Mouse (Mus musculus): ENCODE results near the gene Hspa12b.

The Hspa12b gene

GRCm38 (mm10) chr2:131130849-131131248 is 3.8 kb downstream of the Hspa12b start:
- no peak for DNase-seq

GRCm38 (mm10) chr2:131132111-131132888 is 5.2 kb downstream of the Hspa12b start:
- DNase-seq = no peak

GRCm38 (mm10) chr2:131132930-131133547 is 6.0 kb downstream of the Hspa12b start, which contains the start of gene Gm11037:
Gm11037 (plus strand) TSS chr2:131133497.
- DNase-seq = no peak

- DNase-seq = no peak
Observed at GRCm38 (mm10) chr2:131134381-131134780, 7.3 kb downstream of the Hspa12b start.

- DNase-seq = no peak
Observed at GRCm38 (mm10) chr2:131134826-131135400, 7.8 kb downstream of the Hspa12b start.

GRCm38 (mm10) chr2:131135521-131136139 is 8.6 kb downstream of the Hspa12b start:
- DNase-seq = no peak

GRCm38 (mm10) chr2:131138296-131138695 is 11.2 kb downstream of the Hspa12b start:
- no peak for DNase-seq

GRCm38 (mm10) chr2:131138760-131139159 is 11.7 kb downstream of the Hspa12b start:
- DNase-seq = no peak

- DNase-seq = no peak
Observed at GRCm38 (mm10) chr2:131139287-131139686, 12.2 kb downstream of the Hspa12b start.

GRCm38 (mm10) chr2:131139886-131140532 is 12.9 kb downstream of the Hspa12b start:
- no peak for DNase-seq

GRCm38 (mm10) chr2:131140533-131140905 is 13.4 kb downstream of the Hspa12b start:
- no peak for DNase-seq

- DNase-seq = no peak
Observed at GRCm38 (mm10) chr2:131141336-131141986, 14.4 kb downstream of the Hspa12b start.

GRCm38 (mm10) chr2:131142592-131142991 is 15.5 kb downstream of the Hspa12b start:
- peak; percentile 72 to 75 for DNase-seq

- DNase-seq = no peak
Observed at GRCm38 (mm10) chr2:131143007-131143780, 16.1 kb downstream of the Hspa12b start.

- DNase-seq = no peak
Observed at GRCm38 (mm10) chr2:131145121-131145520, 18.0 kb downstream of the Hspa12b start.

GRCm38 (mm10) chr2:131145536-131145935 is 18.5 kb downstream of the Hspa12b start:
- DNase-seq = no peak

GRCm38 (mm10) chr2:131146193-131147042 is 19.3 kb downstream of the Hspa12b start:
- DNase-seq = no peak

GRCm38 (mm10) chr2:131147043-131147365 is 19.9 kb downstream of the Hspa12b start:
- DNase-seq = no peak

- DNase-seq = no peak
Observed at GRCm38 (mm10) chr2:131148353-131149253, 21.5 kb downstream of the Hspa12b start.

GRCm38 (mm10) chr2:131149254-131149578 is 22.1 kb downstream of the Hspa12b start:
- no peak for DNase-seq

Data from cerebellum, postnatal 10 days (tissue).